Mouse (Mus musculus) large intestine, adult 2 months (tissue): ENCODE data around the gene E330021D16Rik. TPM values are rescaled to one million over a fixed set of nuclear protein-coding genes. Genes with fewer than 3 reads are reported as not detected.
"Not testable (repeated sequence)": the region's sequence is repeated elsewhere in the genome, so short reads cannot be mapped to it uniquely, and the experiment has no call there.

Source experiments
- DNase-seq: peaks from one replicate; pipeline ENCODE4 v3.0.0-alpha.2; 2012; ENCODE audit warnings: low read depth, low spot score
- WGBS: fragments of 180-500 bp; shearing (Covaris S2); methylation state at CpG from one replicate; pipeline ENCODE4 v1.1.7; 2018; 5-methylcytosine and 5-hydroxymethylcytosine counted together
- polyA plus RNA-seq: library from polyadenylated mRNA; depleted of rRNA; stranded (reverse); fragments of >200 nt; gene quantifications from 2 replicates; pipeline ENCODE4 v1.2.3, GENCODE M21; 2012; rRNA removed

Gene E330021D16Rik
- not detected in 2 replicates for polyA plus RNA-seq

- WGBS: 91% methylated on average over 9 of the region's 9 CpGs
- DNase-seq: no peak
Observed at GRCm38 (mm10) chr6:136415133-136415775, at the start of gene E330021D16Rik. Gene E330021D16Rik, minus strand, starts transcription at chr6:136415569.

- WGBS: 28% methylated on average over 8 of the region's 8 CpGs
- no peak for DNase-seq
Observed at GRCm38 (mm10) chr6:136465021-136465420, 49.7 kb upstream of the E330021D16Rik start.

DNA sequence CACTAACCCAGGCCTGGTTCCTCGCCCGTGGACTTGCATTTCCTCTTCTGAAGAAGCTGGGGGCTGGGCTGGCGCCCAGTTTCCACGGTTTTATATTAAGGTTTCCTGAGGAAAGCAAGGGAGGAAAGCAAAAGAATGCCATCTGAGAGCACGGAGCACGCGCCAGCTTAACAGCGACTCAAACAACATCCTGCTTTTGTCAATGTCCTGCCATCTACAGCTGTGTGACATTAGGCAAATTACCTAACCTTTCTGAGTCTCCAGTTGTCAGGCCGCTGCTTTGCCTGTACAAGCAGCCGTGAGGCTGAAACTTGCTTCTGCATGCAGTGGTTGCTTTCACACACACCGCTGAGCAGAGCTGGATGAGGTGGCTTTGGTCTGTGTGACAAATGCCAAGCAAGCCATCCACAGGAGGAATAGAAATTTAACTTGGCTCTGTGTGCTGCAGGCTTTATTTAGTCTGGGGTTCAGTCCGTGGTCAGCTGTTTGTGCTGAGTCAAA, 48.8 kb upstream of the E330021D16Rik start:
- DNase-seq: no peak
- WGBS: 68% methylated on average over 12 of the region's 12 CpGs

DNA sequence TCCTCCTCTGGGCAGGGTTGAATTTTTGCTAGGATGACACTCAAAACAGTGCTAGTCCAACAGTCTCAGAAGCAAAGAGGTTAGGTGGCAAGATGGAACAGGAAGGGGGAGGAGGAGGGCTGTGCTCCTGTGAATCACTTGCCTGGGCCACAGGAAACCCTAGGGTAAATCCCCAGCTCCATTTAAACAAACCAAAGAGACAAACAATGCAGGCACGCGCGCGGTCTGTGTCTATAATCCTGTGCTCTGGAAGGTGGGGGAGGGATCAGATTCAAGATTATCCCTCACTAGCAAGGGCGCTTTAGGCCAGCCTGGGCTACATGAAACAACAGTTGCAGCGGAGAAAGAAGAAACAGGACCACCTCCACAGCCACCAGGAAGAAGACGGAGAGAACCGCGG, 48.1 kb upstream of the E330021D16Rik start:
- no peak for DNase-seq
- 81% methylated on average over 9 of the region's 9 CpGs for WGBS

- 84% methylated on average over 7 of the region's 7 CpGs for WGBS
- DNase-seq: no peak
Observed at GRCm38 (mm10) chr6:136459156-136459555, 43.8 kb upstream of the E330021D16Rik start.

DNA sequence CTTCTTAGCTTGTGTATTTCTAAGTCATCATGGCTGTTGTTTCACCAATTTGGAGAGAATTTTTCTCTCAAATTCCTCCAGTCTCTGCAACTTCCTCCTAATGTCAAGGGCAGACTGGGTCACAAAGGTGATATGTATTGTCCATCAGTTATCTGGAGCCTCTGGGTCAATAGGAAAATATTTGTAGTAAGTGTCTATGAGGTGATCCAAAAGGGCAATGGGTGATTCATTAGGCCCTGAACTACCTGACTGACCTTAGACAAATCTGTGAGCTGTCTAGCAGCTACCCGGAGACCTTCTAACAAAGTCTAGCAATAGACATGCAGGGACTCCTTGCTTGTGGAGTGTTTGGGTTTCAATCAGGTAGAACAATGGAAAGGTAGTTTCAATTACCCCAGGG, 40.9 kb upstream of the E330021D16Rik start:
- DNase-seq: no peak

GRCm38 (mm10) chr6:136455696-136456095, 40.3 kb upstream of the E330021D16Rik start:
- WGBS: 53% methylated on average over 3 of the region's 3 CpGs
- DNase-seq: no peak

More for the DNA sequence above, 40.9 kb upstream of the E330021D16Rik start:
- WGBS: 100% methylated on average over 1 of the region's 1 CpGs

DNA sequence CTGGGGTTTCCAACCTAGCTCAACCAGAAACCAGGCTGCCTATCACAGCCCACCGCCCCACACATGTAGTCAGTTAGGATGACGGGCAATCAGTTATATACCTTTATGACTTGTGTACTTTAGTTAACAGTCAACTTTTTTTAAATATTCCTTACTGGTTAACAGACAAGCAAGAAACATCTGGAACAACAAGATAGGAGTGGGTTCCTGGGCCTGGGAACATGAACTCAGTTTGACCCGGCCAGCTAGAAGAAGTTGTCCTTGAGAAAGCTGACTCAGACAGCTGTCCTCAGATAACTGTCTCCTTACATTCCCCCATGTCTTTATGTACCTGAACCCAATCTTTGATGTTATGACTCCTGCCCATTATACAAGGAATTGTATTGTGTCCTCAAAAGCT, 37.3 kb upstream of the E330021D16Rik start:
- 29% methylated on average over 3 of the region's 3 CpGs for WGBS
- no peak for DNase-seq

- WGBS: 63% methylated on average over 6 of the region's 6 CpGs
- no peak for DNase-seq
Observed at GRCm38 (mm10) chr6:136450863-136451262, 35.5 kb upstream of the E330021D16Rik start.

GRCm38 (mm10) chr6:136449930-136450329, 34.6 kb upstream of the E330021D16Rik start:
- no peak for DNase-seq
- WGBS: 87% methylated on average over 1 of the region's 1 CpGs

DNA sequence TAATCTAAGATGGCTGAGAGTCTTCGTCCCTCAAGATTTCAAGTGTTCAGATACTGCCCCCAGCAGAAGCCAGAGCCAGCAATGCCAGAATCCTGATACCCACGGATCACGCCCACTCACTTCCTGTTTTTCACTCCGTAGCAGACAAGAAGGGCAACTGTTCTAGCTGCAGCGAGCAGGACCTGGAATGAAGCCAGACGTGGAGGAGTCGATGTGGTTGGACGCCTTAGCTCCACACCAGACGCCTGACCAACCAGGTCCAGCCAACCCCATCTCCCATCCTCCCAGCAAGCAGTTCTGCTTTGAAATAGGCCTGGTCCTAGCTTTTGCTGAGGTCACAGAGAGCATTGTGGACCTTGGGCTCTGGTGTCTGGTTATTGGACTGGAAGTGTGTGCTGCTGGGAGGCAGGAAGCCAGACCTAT, 33.9 kb upstream of the E330021D16Rik start:
- 37% methylated on average over 9 of the region's 9 CpGs for WGBS
- DNase-seq: no peak

GRCm38 (mm10) chr6:136439205-136439604, 23.8 kb upstream of the E330021D16Rik start:
- WGBS: 89% methylated on average over 2 of the region's 2 CpGs
- not testable (repeated sequence) for DNase-seq

- 88% methylated on average over 3 of the region's 3 CpGs for WGBS
- not testable (repeated sequence) for DNase-seq
Observed at GRCm38 (mm10) chr6:136436151-136436550, 20.8 kb upstream of the E330021D16Rik start.

GRCm38 (mm10) chr6:136433573-136433972, 18.2 kb upstream of the E330021D16Rik start:
- WGBS: 75% methylated on average over 6 of the region's 6 CpGs
- DNase-seq: no peak

DNA sequence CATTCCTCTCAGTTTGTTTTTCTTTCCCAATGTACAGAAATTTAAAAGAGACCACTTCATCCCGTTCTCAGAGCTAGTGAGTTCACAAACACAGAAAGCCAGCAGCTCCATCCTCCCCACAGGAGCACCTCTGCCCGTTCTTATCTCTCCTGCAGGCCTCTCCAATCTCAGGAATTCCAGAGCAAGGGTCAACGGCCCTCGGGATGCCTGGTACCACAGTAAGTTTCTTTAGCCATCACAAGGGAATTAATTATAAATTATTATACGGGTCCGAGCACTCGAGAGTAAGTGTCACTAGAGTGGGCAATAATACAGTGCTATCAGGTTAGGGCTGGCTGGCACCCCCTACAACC, 16.5 kb upstream of the E330021D16Rik start:
- 45% methylated on average over 7 of the region's 7 CpGs for WGBS
- no peak for DNase-seq

DNA sequence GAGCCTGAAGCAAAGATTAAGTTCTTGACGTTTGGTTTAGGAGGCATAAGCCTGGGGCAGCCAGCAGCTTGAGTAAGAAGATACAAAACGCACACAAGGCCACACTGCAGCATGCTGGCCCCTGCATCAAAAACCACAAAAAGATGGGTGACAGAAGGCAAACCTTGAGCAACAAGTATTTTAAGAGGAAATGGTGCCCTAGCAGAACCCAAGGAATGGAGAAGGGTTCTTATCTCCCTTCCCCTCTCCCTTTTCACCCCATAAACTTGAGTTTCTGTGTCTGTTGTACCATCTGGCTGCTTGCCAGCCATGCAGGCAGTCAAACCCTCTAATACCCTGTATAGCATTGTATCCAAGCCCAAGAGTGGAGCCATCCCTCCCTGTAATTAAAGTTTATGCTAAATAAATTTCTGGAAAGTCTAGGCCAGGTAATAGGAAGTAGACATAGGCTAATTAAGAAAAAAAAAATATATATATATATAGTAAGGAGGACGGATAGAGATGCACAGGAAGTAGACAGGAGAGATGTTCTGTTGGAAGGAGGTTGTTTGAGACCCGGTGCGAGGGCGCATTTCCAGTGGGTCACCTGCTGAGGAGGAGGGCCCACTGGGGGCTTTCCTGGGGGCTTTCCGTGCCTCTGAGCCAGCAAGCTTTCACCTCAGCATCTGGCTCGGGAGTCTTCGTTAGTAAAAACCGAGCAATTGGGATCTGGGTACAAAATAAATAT, 16.0 kb upstream of the E330021D16Rik start:
- WGBS: 53% methylated on average over 10 of the region's 10 CpGs
- no peak for DNase-seq

- DNase-seq: no peak
- 26% methylated on average over 4 of the region's 4 CpGs for WGBS
Observed at GRCm38 (mm10) chr6:136429441-136429840, 14.1 kb upstream of the E330021D16Rik start.

DNA sequence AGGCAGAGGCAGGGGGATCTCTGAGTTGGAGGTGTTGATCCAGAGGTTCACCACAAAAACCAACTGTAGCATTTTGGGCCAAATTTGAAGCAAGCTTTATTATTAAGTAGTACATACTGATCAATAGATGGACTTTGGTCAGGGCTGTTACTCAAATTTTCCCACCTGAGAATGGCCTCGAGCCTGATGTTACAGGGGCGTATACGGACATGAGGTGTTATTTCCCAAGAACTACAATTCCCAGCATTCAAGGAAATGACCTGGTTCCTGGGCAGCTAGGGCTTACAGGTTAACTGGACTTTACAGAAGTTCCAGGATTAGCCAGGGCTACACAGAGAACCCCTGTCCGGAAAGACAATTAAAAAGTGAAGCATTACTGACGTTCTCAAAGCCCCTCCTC, 13.0 kb upstream of the E330021D16Rik start:
- WGBS: 75% methylated on average over 5 of the region's 5 CpGs
- no peak for DNase-seq

DNA sequence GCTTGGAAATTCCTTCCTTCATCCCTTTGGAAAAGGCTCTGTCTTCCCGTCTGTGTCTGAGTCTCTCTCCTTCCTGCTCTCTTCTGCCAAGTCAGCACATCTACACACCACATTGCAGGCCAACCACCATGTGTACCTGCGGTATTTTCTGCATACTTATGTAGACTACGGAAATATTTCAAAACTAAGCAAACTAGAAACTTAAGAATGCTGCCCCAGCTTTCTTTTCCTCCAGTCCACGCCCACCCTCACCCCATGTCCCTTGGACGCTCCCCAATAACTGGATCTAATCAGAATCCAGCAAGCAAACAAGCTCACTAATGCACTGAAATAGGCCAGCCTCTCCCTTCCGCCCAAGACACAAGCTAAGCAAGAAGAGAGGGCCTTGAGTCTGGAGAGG, 11.9 kb upstream of the E330021D16Rik start:
- no peak for DNase-seq
- WGBS: 65% methylated on average over 6 of the region's 6 CpGs

- 39% methylated on average over 5 of the region's 5 CpGs for WGBS
- no peak for DNase-seq
Observed at GRCm38 (mm10) chr6:136425956-136426355, 10.6 kb upstream of the E330021D16Rik start.

DNA sequence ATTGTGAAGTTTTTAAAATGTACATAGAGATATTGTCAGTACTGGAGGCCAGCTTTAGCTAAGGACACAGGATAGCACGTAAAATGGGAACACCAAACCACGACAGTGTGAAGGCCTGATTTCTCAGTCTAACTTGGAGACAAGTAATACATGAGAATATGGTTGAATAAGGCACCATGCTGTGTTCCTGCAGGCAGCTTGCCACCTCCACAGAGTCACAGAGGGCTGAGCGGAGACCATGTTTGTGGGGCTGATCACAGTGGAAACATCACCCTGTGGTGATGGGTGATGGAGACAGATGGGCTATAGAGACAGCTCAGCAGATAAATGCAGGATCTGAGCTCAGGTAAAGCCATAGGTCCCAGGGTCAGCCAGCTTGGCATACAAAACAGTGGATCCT, 8.8 kb upstream of the E330021D16Rik start:
- 93% methylated on average over 3 of the region's 3 CpGs for WGBS
- DNase-seq: no peak
